Mouse (Mus musculus): ENCODE results near the gene Klhl7.
A peak's percentile ranks its signal among the peaks of the same experiment; 100 is the strongest.

Klhl7 gene

GRCm38 (mm10) chr5:24100106-24100809 lies at the start of gene Klhl7:
Gene Klhl7, plus strand, starts transcription at chr5:24100605.
- DNase-seq (ENCODE audit: low read depth, low spot score): peak; percentile 95

- no peak for DNase-seq (ENCODE audit: low read depth, low spot score)
Observed at GRCm38 (mm10) chr5:24051755-24052675, 48.4 kb upstream of the Klhl7 start.

GRCm38 (mm10) chr5:24053245-24054190 lies 46.9 kb upstream of the Klhl7 start:
- no peak for DNase-seq (ENCODE audit: low read depth, low spot score)

- no peak for DNase-seq (ENCODE audit: low read depth, low spot score)
Observed at GRCm38 (mm10) chr5:24054382-24054781, 46.0 kb upstream of the Klhl7 start.

- DNase-seq (ENCODE audit: low read depth, low spot score): no peak
Observed at GRCm38 (mm10) chr5:24056865-24057264, 43.5 kb upstream of the Klhl7 start.

GRCm38 (mm10) chr5:24057592-24057991 lies 42.8 kb upstream of the Klhl7 start:
- peak; percentile 23 for DNase-seq (ENCODE audit: low read depth, low spot score)

GRCm38 (mm10) chr5:24060949-24061348 lies 39.5 kb upstream of the Klhl7 start:
- no peak for DNase-seq (ENCODE audit: low read depth, low spot score)

- no peak for DNase-seq (ENCODE audit: low read depth, low spot score)
Observed at GRCm38 (mm10) chr5:24063034-24063433, 37.4 kb upstream of the Klhl7 start.

GRCm38 (mm10) chr5:24063545-24063944 lies 36.9 kb upstream of the Klhl7 start:
- DNase-seq (ENCODE audit: low read depth, low spot score): no peak

- no peak for DNase-seq (ENCODE audit: low read depth, low spot score)
Observed at GRCm38 (mm10) chr5:24068955-24069354, 31.4 kb upstream of the Klhl7 start.

- DNase-seq (ENCODE audit: low read depth, low spot score): no peak
Observed at GRCm38 (mm10) chr5:24072031-24072430, 28.4 kb upstream of the Klhl7 start.

GRCm38 (mm10) chr5:24076986-24077718 lies 23.3 kb upstream of the Klhl7 start:
- peak; percentile 70 for DNase-seq (ENCODE audit: low read depth, low spot score)

GRCm38 (mm10) chr5:24077739-24078306 lies 22.6 kb upstream of the Klhl7 start:
- no peak for DNase-seq (ENCODE audit: low read depth, low spot score)

GRCm38 (mm10) chr5:24078420-24079179 lies 21.8 kb upstream of the Klhl7 start:
- DNase-seq (ENCODE audit: low read depth, low spot score): peak; percentile 5

GRCm38 (mm10) chr5:24080826-24081225 lies 19.6 kb upstream of the Klhl7 start:
- no peak for DNase-seq (ENCODE audit: low read depth, low spot score)

GRCm38 (mm10) chr5:24084835-24085234 lies 15.6 kb upstream of the Klhl7 start:
- no peak for DNase-seq (ENCODE audit: low read depth, low spot score)

- DNase-seq (ENCODE audit: low read depth, low spot score): no peak
Observed at GRCm38 (mm10) chr5:24086241-24086640, 14.2 kb upstream of the Klhl7 start.

GRCm38 (mm10) chr5:24086865-24087264 lies 13.5 kb upstream of the Klhl7 start:
- no peak for DNase-seq (ENCODE audit: low read depth, low spot score)

- peak; percentile 37 for DNase-seq (ENCODE audit: low read depth, low spot score)
Observed at GRCm38 (mm10) chr5:24088451-24088850, 12.0 kb upstream of the Klhl7 start.

GRCm38 (mm10) chr5:24092496-24092895 lies 7.9 kb upstream of the Klhl7 start:
- DNase-seq (ENCODE audit: low read depth, low spot score): no peak

All from CD4-positive, CD25-positive, alpha-beta regulatory T cell, adult 2 months (primary cell).